22 mouse cellular contexts compared by ENCODE assay signal in the genomic region with DNA sequence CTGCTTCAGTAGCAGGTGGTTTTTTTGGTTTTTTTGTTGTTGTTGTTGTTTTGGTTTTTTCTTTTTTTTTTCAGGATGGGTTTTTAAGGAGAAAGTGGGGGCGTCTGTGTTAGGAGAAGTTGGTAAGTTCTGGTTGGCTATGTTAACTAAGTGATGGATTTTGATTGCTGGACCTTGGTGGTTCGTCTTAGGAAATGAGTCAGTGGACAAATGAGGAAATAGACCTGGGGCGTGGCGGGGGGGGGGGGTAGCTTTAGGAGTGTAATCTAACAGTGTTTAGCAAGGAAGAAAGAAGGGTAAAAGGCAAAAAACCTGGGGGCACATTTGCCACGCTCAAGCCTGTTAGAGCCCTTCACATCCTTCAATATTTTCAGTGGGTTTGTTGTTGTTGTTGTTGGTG. TPM values are rescaled to one million over a fixed set of nuclear protein-coding genes. Genes with fewer than 3 reads are reported as not detected.
A peak's percentile ranks its signal among the peaks of the same experiment; 100 is the strongest.
DNase-seq lines count a peak whose midpoint lies in the region; ATAC-seq and TF ChIP-seq lines count a peak whose summit lies in the region.
"Had no signal": no experiment of that assay in that cellular context is flagged by ENCODE, and none has a peak within 500 bp of the region (broad histone marks: within the 10 kb centered on the region; RNA-seq: fewer than 3 reads in every experiment).

No protein-coding gene starts in this region.

- peaks cover 0 to 10% of the 10 kb centered on the region in 2 experiments; a peak in 2 of 4 replicates for H3K36me3 ChIP-seq in MEL (ENCODE audit: control insufficient read depth in 1 of 2, insufficient read depth in 2 of 2, low read length in 2 of 2)
- no peaks in the 10 kb centered on the region for H3K36me3 ChIP-seq in splenic B cell, adult 2 months (ENCODE audit: control insufficient read depth, insufficient read depth, low read length, poor library complexity, severe bottlenecking)
- H3K36me3 ChIP-seq: embryonic facial prominence, embryonic 12.5 days; forebrain, embryonic 15.5 days; heart, embryonic 13.5 days; hindbrain, embryonic 12.5 days had no signal

- no peaks in the 10 kb centered on the region for H3K9me3 ChIP-seq in MEL (replicated peaks; ENCODE audit: insufficient read depth, low read length)
- H3K9me3 ChIP-seq: embryonic facial prominence, embryonic 12.5 days; forebrain, embryonic 15.5 days; heart, embryonic 13.5 days; hindbrain, embryonic 12.5 days had no signal

- H3K27ac ChIP-seq in MEL (ENCODE audit: control insufficient read depth, low read depth, low read length), result no peak overlapping the region
- H3K27ac ChIP-seq in layer of hippocampus, adult 2 months, result no peak overlapping the region
- H3K27ac ChIP-seq: embryonic facial prominence, embryonic 12.5 days; forebrain, embryonic 15.5 days; heart, embryonic 13.5 days; hindbrain, embryonic 12.5 days had no signal

- H3K79me2 ChIP-seq in MEL (ENCODE audit: control insufficient read depth, insufficient read depth, low read length, poor library complexity), result no peaks in the 10 kb centered on the region

- TF ChIP-seq CTCF in MEL (IDR thresholded peaks at IDR 0.05 in 2 of 3, conservative IDR thresholded peaks at IDR 0.05 in 1 of 3; ENCODE audit: control insufficient read depth in 1 of 3, insufficient read depth in 1 of 3, low read depth in 2 of 3, low read length in 3 of 3, poor library complexity in 1 of 3, severe bottlenecking in 1 of 3), result no peak
- TF ChIP-seq CTCF in layer of hippocampus, adult 2 months (conservative IDR thresholded peaks at IDR 0.05), result no peak

- TF ChIP-seq EP300 in MEL (IDR thresholded peaks at IDR 0.05; ENCODE audit: low read depth in 1 of 2, low read length in 2 of 2), result peak in 1 of 2 experiments; percentile 55; a peak in 1 of 4 replicates

- H3K4me3 ChIP-seq in MEL (ENCODE audit: control insufficient read depth in 1 of 2, insufficient read depth in 1 of 2, low read depth in 2 of 2, low read length in 2 of 2), result no peak overlapping the region
- no peak overlapping the region for H3K4me3 ChIP-seq in layer of hippocampus, adult 2 months
- H3K4me3 ChIP-seq: embryonic facial prominence, embryonic 12.5 days; forebrain, embryonic 15.5 days; heart, embryonic 13.5 days; hindbrain, embryonic 12.5 days had no signal

- peak; percentile 75 for DNase-seq in MEL (ENCODE audit: low read depth, low spot score)
- peak; percentile 23 for DNase-seq in splenic B cell, adult 2 months (ENCODE audit: low read depth, low spot score)
- DNase-seq in left cerebral cortex, postnatal 25 days (ENCODE audit: low spot score in 2 of 2), result no peak
- no peak for DNase-seq in layer of hippocampus, adult 2 months (ENCODE audit: low spot score in 2 of 2)
- no peak for DNase-seq in neural tube, embryonic 10.5 days (ENCODE audit: extremely low spot score, low spot score)
- DNase-seq in ovary, adult 18-20 months (ENCODE audit: low spot score), result no peak
- DNase-seq: adrenal gland, adult 8-10 months; adrenal gland, postnatal 36 days; B cell, adult 2 months; cerebellum, adult 11 months; cerebellum, adult 8-10 months; cerebellum, postnatal 14 days; gastrocnemius, postnatal 10 days; heart, postnatal 36 days had no signal

- intact Hi-C loops in left cerebral cortex, postnatal 25 days (cut with DNase I), result no loop called here

- no peak for TF ChIP-seq RAD21 in MEL (IDR thresholded peaks at IDR 0.05; ENCODE audit: low read depth, low read length)

- TF ChIP-seq POLR2A in MEL (IDR thresholded peaks at IDR 0.05; ENCODE audit: control insufficient read depth in 1 of 2, insufficient read depth in 1 of 2, low read depth in 1 of 2, low read length in 2 of 2, poor library complexity in 1 of 2), result no peak

- H3K9ac ChIP-seq in MEL (ENCODE audit: control insufficient read depth, low read depth, low read length, poor library complexity, severe bottlenecking), result no peak overlapping the region
- H3K9ac ChIP-seq: embryonic facial prominence, embryonic 12.5 days; forebrain, embryonic 15.5 days; heart, embryonic 13.5 days; hindbrain, embryonic 12.5 days had no signal

- peak; percentile 77 for ATAC-seq in granulocyte monocyte progenitor cell, adult 5-6 weeks (replicated peaks; ENCODE audit: poor library complexity, severe bottlenecking)
- peak; percentile 85 for ATAC-seq in megakaryocyte, adult 5-6 weeks (ENCODE audit: poor library complexity, severe bottlenecking)
- ATAC-seq: CD4-positive, CD25-positive, alpha-beta regulatory T cell, adult 4 months; forebrain, embryonic 15.5 days; hindbrain, embryonic 16.5 days had no signal

- peaks cover 2 to 10% of the 10 kb centered on the region in 2 experiments for H3K4me1 ChIP-seq in MEL (ENCODE audit: control insufficient read depth in 1 of 2, insufficient read depth in 2 of 2, low read length in 2 of 2)
- H3K4me1 ChIP-seq: embryonic facial prominence, embryonic 12.5 days; forebrain, embryonic 15.5 days; heart, embryonic 13.5 days; hindbrain, embryonic 12.5 days had no signal

- H3K27me3 ChIP-seq in MEL (ENCODE audit: control insufficient read depth in 1 of 2, insufficient read depth in 2 of 2, low read length in 2 of 2), result no peaks in the 10 kb centered on the region
- H3K27me3 ChIP-seq in splenic B cell, adult 2 months (ENCODE audit: control insufficient read depth, insufficient read depth, low read length, poor library complexity, severe bottlenecking), result no peaks in the 10 kb centered on the region
- H3K27me3 ChIP-seq: embryonic facial prominence, embryonic 12.5 days; forebrain, embryonic 15.5 days; heart, embryonic 13.5 days; hindbrain, embryonic 12.5 days had no signal

TF ChIP-seq in MEL, 35 proteins besides CTCF, POLR2A, EP300 and RAD21 (continues in another document):
- no peak for TF ChIP-seq GABPA (IDR thresholded peaks at IDR 0.05; ENCODE audit: low read depth, low read length)
- TF ChIP-seq MEF2A (IDR thresholded peaks at IDR 0.05; ENCODE audit: extremely low read depth, insufficient replicate concordance, low read depth, low read length, poor library complexity, severe bottlenecking), result no peak
- TF ChIP-seq JUND (IDR thresholded peaks at IDR 0.05; ENCODE audit: low read depth, low read length), result 0 out of 2 replicates have a peak, but pooled peaks have one; percentile 13
- no peak for TF ChIP-seq ZKSCAN1 (IDR thresholded peaks at IDR 0.05; ENCODE audit: low read depth, low read length)
- TF ChIP-seq MAFK (IDR thresholded peaks at IDR 0.05; ENCODE audit: borderline replicate concordance, low read depth, low read length), result no peak
- no peak for TF ChIP-seq GATA1 (IDR thresholded peaks at IDR 0.05; ENCODE audit: low read depth, low read length)
- no peak for TF ChIP-seq UBTF (IDR thresholded peaks at IDR 0.05; ENCODE audit: borderline replicate concordance, insufficient read depth, low read depth, low read length)
- TF ChIP-seq POLR2AphosphoS2 (IDR thresholded peaks at IDR 0.05; ENCODE audit: low read length), result no peak
- no peak for TF ChIP-seq MYB (IDR thresholded peaks at IDR 0.05; ENCODE audit: low read depth, low read length)
- TF ChIP-seq SMC3 (IDR thresholded peaks at IDR 0.05; ENCODE audit: low read depth, low read length), result no peak
- TF ChIP-seq TBP (IDR thresholded peaks at IDR 0.05; ENCODE audit: low read depth, low read length), result no peak
- no peak for TF ChIP-seq KAT2A (conservative IDR thresholded peaks at IDR 0.05; ENCODE audit: low read depth, low read length)
- TF ChIP-seq POLR2AphosphoS5 (IDR thresholded peaks at IDR 0.05; ENCODE audit: borderline replicate concordance, low read depth, low read length), result no peak
- no peak for TF ChIP-seq HCFC1 (IDR thresholded peaks at IDR 0.05; ENCODE audit: low read depth, low read length)
- TF ChIP-seq MAZ (IDR thresholded peaks at IDR 0.05; ENCODE audit: low read depth, low read length), result peak; percentile 52; the same call in 1 of the 2 replicates
- TF ChIP-seq MYC (IDR thresholded peaks at IDR 0.05; ENCODE audit: low read depth, low read length), result no peak
- TF ChIP-seq RCOR1 (IDR thresholded peaks at IDR 0.05; ENCODE audit: low read depth, low read length), result peak; percentile 12; the same call in 1 of the 2 replicates
- no peak for TF ChIP-seq ZC3H11A (IDR thresholded peaks at IDR 0.05; ENCODE audit: low read depth, low read length)
- TF ChIP-seq NELFE (IDR thresholded peaks at IDR 0.05; ENCODE audit: low read depth, low read length), result no peak
- no peak for TF ChIP-seq E2F4 (IDR thresholded peaks at IDR 0.05; ENCODE audit: borderline replicate concordance, low read depth, low read length)
- TF ChIP-seq BHLHE40 (IDR thresholded peaks at IDR 0.05; ENCODE audit: borderline replicate concordance, low read depth, low read length), result no peak
- no peak for TF ChIP-seq CHD2 (IDR thresholded peaks at IDR 0.05; ENCODE audit: low read length)
- TF ChIP-seq USF1 (IDR thresholded peaks at IDR 0.05; ENCODE audit: low read depth, low read length), result no peak
- no peak for TF ChIP-seq ELF1 (IDR thresholded peaks at IDR 0.05; ENCODE audit: low read depth, low read length)
- no peak for TF ChIP-seq NRF1 (IDR thresholded peaks at IDR 0.05; ENCODE audit: insufficient read depth, low read depth, low read length, poor library complexity, severe bottlenecking)
- no peak for TF ChIP-seq ETS1 (IDR thresholded peaks at IDR 0.05; ENCODE audit: low read depth, low read length)

RNA-seq across cellular contexts. Expression of a gene that starts 17.7 kb away (rescaled TPM):
- 1,732 and 2,078 TPM in 2 replicates for total RNA-seq in MEL (2012; rRNA removed)
- polyA plus RNA-seq in MEL (2012; ENCODE audit: insufficient read depth in 1 of 2, insufficient read length in 2 of 2, low read depth in 1 of 2, low replicate concordance in 2 of 2, missing spikeins in 1 of 2), result 1,000 to 10,000 TPM; 1,006 to 3,472 TPM
- 1,151 and 1,351 TPM in 2 replicates for total RNA-seq in granulocyte monocyte progenitor cell, adult 5-6 weeks (2014; fragmentation: Nextera tagmentation)
- total RNA-seq in granulocyte monocyte progenitor cell, adult 5-6 weeks (2017), result 1,517 and 1,875 TPM in 2 replicates
- total RNA-seq in megakaryocyte, adult 5-6 weeks (2015), result 1,652 and 1,948 TPM in 2 replicates
- total RNA-seq in megakaryocyte, adult 5-6 weeks (2017), result 1,300 and 1,333 TPM in 2 replicates
- total RNA-seq in left cerebral cortex, postnatal 25 days (2021), result 100 to 1,000 TPM; 156 to 186 TPM
- total RNA-seq in layer of hippocampus, adult 2 months (2021), result 100 to 1,000 TPM; 142 to 147 TPM

RNA-seq across cellular contexts. Expression of a gene that starts 20.9 kb away (rescaled TPM):
- total RNA-seq in MEL (2012; rRNA removed), result 4.2 and 4.4 TPM in 2 replicates
- polyA plus RNA-seq in MEL (2012; ENCODE audit: insufficient read depth in 1 of 2, insufficient read length in 2 of 2, low read depth in 1 of 2, low replicate concordance in 2 of 2, missing spikeins in 1 of 2), result 1 to 10 TPM in 1 of 2 experiments, not detected in 1; 6.1 TPM
- 6.2 and 7.4 TPM in 2 replicates for total RNA-seq in granulocyte monocyte progenitor cell, adult 5-6 weeks (2014; fragmentation: Nextera tagmentation)
- 4.8 and 7.1 TPM in 2 replicates for total RNA-seq in granulocyte monocyte progenitor cell, adult 5-6 weeks (2017)
- total RNA-seq in megakaryocyte, adult 5-6 weeks (2015), result 32.0 and 33.3 TPM in 2 replicates
- total RNA-seq in megakaryocyte, adult 5-6 weeks (2017), result 26.9 and 32.6 TPM in 2 replicates
- 10 to 100 TPM; 44.5 to 46.3 TPM for total RNA-seq in left cerebral cortex, postnatal 25 days (2021)
- total RNA-seq in layer of hippocampus, adult 2 months (2021), result 10 to 100 TPM; 52.7 to 52.9 TPM

Comparison
In these comparisons a context has a peak if more than half of its experiments do, and no peak if none do; other contexts are left out.
1. DNase-seq: peak in MEL (single experiment) and splenic B cell, adult 2 months (single experiment); none in left cerebral cortex, postnatal 25 days (0 of 2), layer of hippocampus, adult 2 months (0 of 2), neural tube, embryonic 10.5 days (single experiment) and ovary, adult 18-20 months (single experiment).